Mouse (Mus musculus): Measurements from ENCODE around the gene Nostrin.

DNA sequence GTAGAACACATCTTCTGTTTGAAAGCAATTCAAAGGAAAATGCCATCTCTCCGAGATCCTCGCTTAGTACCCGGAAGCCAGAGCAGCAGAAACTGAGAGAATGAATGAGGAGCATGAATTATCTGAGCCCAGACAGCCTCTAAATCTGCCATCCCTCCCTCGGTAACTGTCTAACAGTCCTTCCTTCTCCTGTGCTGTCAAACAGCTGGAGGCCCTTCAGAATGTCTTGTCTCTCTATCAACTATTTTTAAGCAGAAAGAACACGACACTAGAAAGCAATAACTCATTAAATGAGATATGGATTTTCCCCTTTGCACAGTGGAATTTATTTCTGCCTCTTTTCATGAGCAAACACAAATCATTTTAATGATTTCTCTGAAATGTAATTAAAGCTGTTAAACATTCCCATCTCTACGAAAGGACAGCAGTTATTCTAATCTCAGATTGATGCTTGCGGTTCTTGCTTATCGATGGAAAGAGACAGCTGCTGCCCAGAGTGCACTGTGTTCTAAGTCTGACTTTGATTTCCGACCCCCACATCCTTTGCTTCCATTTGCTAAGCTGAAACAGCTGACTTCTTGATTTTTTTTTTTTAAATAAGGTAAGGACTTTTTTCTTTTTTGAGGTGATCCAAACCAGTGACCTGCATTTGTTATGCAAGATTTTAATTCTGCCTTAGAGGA is 34.9 kb downstream of the Nostrin start:
- no peak for TF ChIP-seq POLR2A (IDR thresholded peaks at IDR 0.05; ENCODE audit: low read depth, low read length)
- TF ChIP-seq CTCF (IDR thresholded peaks at IDR 0.05; ENCODE audit: extremely low read depth, insufficient read depth, insufficient read length, insufficient replicate concordance): no peak
